Mouse (Mus musculus): Measurements from ENCODE around the gene Ppp1r2. TPM values are rescaled to one million over a fixed set of nuclear protein-coding genes. Genes with fewer than 3 reads are reported as not detected.
"Not testable (repeated sequence)": the region's sequence is repeated elsewhere in the genome, so short reads cannot be mapped to it uniquely, and the experiment has no call there.

The Ppp1r2 gene
- 47.6 and 54.0 TPM in 2 replicates for polyA plus RNA-seq (2012; ENCODE audit: insufficient read depth, insufficient read length, missing spikeins)

DNA sequence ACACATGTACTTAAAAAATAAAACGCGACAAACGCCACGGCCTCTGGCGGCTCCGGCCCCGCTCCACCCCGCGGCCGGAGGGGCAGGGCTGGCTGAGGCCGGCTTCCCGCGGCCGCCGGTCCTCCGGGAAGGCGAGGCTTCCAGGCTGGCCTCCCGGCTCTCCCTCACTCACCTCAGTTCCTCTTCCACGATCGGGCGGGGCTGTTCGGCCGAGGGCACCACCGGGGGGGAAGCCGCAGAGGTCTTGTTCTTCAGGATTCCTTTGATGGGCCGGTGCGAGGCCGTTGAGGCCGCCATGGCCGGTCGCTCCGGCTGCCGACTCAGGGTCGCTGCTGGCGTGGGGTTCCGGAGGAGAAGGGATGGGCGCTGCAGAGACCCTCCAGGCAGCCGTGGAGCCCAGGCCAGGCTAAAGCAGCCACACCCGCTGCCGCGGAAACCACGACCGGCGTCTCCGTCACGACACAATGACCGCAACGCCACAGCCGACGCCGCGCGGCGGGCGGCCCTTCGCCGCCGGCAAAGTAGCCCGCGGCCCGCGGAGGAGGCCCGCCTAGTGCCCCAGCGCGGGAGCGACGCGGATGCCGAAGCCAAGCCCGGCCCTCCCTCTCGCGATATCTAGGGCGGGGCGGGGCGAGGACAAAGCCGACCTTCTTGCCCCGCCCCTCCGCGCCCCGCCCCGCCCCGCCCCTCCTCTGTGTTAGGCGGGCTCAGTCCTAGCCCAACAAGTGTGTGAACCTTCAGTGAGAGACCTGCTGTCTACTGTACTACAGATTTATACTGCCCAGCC is at the start of gene Ppp1r2:
TSS of gene Ppp1r2 (minus strand) at position 604 of the 787 bp plus-strand sequence.
- Histone ChIP-seq H3K4me1 (ENCODE audit: control insufficient read depth, insufficient read depth, insufficient read length, low read length) (peaks cover 8% of the 10 kb centered on the region), H3K4me3 (ENCODE audit: insufficient read depth, low read depth, low read length) (peak within 1 kb of the TSS; percentile 76), H3K27ac (replicated peaks; ENCODE audit: low read depth, low read length) (peak within 1 kb of the TSS; percentile 98)

DNA sequence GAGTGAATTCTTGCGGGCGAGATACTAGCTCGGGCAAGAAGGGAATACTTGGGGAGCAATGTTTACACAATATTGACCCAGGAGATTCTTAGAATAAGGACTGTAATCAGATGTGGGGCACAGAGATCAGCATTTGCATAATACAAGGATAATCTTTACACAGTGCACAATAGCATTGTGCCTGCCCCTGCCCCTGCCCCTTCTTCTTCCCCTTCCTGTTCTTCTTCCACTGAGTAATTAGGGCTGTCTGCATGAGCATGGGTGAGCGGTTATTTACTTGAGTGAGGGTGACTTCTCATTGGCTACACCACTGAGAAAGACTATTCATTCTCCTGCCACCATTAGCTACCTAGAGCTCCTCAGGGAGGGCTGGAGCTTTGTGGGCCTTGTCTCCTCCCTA is 46.4 kb upstream of the Ppp1r2 start:
- H3K4me1 ChIP-seq (ENCODE audit: control insufficient read depth, insufficient read depth, insufficient read length, low read length) = peaks cover 15% of the 10 kb centered on the region
- no peak overlapping the region for H3K4me3 ChIP-seq (ENCODE audit: insufficient read depth, low read depth, low read length)
- no peak overlapping the region for H3K27ac ChIP-seq (replicated peaks; ENCODE audit: low read depth, low read length)

DNA sequence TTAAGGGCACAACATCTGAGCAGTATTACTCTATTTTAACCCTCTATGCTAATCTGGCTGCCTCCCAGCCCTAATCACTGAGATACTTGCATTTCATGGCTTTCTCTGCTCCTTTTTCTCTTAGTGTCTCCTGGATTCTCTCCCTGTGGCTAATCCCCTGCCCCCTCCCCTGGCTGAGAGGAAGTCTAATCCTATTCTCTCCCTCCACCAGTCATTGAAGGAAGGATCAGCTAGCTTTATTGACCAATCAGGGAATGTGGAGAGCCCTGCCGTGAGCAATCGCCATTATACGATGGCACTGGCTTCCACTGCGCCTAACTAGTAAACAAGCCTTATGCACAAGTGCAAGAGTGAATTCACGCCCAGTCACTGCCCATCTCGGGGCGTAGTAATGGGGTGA is 45.9 kb upstream of the Ppp1r2 start:
- Histone ChIP-seq H3K27ac (replicated peaks; ENCODE audit: low read depth, low read length) (no peak overlapping the region), H3K4me3 (ENCODE audit: insufficient read depth, low read depth, low read length) (no peak overlapping the region), H3K4me1 (ENCODE audit: control insufficient read depth, insufficient read depth, insufficient read length, low read length) (peaks cover 15% of the 10 kb centered on the region)

DNA sequence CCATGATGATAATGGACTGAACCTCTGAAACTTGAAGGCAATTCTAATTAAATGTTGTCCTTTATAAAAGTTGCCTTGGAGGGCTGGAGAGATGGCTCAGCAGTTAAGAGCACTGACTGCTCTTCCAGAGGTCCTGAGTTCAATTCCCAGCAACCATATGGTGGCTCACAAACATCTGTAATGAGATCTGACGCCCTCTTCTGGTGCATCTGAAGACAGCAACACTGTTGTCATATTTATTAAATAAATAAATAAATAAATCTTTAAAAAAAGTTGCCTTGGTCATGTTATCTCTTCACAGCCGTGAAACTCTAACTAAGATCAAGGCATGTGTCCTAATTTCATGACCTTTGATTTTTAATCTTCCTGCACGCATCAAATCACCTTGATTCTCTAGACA is 44.6 kb upstream of the Ppp1r2 start:
- Histone ChIP-seq H3K4me1 (ENCODE audit: control insufficient read depth, insufficient read depth, insufficient read length, low read length) (peaks cover 16% of the 10 kb centered on the region), H3K27ac (replicated peaks; ENCODE audit: low read depth, low read length) (peak overlapping the region; percentile 52; the same call in 1 of the 2 replicates)
- H3K4me3 ChIP-seq (ENCODE audit: insufficient read depth, low read depth, low read length) = not testable (repeated sequence)

DNA sequence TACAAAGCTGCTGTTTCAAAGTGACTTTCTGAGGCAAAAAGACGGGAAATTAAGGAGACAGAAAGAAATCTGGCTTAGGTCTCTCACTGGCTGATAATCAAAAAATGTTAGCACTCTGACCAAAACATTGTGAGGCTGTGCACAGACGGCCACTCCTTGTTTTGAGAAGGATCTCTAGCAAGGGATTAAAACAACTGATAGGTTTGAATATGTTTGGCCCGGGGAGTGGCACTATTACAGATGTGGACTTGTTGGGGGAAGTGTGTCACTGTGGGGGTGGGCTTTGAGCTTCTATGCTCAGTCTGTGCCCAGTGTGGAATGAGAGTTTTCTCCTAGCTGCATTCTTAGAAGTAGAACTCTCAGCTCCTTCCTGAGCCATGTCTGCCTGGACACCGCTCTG is 44.2 kb upstream of the Ppp1r2 start:
- Histone ChIP-seq H3K27ac (replicated peaks; ENCODE audit: low read depth, low read length) (peak overlapping the region; percentile 52), H3K4me3 (ENCODE audit: insufficient read depth, low read depth, low read length) (no peak overlapping the region), H3K4me1 (ENCODE audit: control insufficient read depth, insufficient read depth, insufficient read length, low read length) (peaks cover 19% of the 10 kb centered on the region)

DNA sequence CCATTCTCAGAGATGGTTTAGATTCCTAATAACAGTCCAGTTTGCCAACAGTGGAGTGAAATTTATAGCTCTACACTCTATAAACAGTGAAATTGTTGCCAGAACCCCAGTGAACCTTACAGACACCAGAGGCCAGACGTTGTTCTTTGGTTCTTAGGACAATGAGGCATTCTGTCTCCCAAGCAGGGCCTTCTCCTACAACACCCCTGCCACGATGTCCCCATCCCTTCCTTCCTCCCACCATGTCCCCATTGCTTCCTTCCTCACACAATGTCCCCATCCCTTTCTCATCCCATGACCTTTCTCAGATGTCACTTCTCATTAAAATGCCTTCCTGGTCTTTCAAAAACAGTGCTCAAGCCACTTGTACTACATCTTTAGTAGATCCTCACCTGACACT is 43.3 kb upstream of the Ppp1r2 start:
- H3K27ac ChIP-seq (replicated peaks; ENCODE audit: low read depth, low read length) = peak overlapping the region; percentile 23; the same call in 1 of the 2 replicates
- no peak overlapping the region for H3K4me3 ChIP-seq (ENCODE audit: insufficient read depth, low read depth, low read length)
- peaks cover 19% of the 10 kb centered on the region for H3K4me1 ChIP-seq (ENCODE audit: control insufficient read depth, insufficient read depth, insufficient read length, low read length)

DNA sequence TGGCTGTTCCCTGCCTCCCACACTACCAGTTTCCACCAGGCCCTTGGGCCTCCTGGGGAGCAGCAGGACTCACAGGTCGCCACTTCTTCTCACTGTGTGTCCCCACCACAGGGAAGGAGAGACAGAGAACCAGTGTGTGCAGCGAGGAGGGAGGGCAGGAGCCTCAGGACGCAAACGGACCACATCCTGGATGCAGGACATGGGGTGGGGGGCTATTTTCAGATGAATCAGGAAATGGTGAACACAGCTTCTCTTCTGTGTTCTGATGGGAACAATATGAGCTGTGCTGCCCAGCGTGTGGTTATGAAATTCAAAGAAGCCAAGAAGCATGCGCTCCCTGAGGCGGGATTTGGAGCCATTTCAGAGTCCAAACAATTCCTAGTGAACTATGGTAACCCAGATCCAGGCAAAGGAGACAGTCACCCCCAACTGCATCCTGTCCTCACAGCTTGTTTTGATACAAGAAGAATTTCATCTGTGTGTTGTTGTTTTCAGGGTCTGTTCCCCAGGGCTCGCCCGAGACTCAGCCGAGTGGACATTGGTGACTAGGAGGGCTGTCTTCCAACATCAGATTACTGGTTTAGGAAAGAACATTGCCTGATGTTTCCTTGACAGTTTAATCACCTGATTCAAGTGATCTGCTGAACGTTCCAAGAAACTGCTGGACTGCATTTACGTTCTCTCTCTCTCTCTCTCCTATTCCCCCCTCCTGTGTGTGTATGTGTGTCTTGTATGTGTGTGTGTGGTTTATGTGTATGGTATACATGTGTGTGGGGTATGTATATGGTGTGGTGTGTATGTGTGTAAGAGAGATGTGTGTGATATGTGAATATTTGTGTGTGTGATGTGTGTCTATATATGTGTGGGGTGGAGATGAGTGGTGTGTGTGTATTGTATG is 41.4 kb upstream of the Ppp1r2 start:
- not testable (repeated sequence) for H3K4me3 ChIP-seq (ENCODE audit: insufficient read depth, low read depth, low read length)
- Histone ChIP-seq H3K4me1 (ENCODE audit: control insufficient read depth, insufficient read depth, insufficient read length, low read length) (peaks cover 17% of the 10 kb centered on the region), H3K27ac (replicated peaks; ENCODE audit: low read depth, low read length) (peak overlapping the region; percentile 81)

DNA sequence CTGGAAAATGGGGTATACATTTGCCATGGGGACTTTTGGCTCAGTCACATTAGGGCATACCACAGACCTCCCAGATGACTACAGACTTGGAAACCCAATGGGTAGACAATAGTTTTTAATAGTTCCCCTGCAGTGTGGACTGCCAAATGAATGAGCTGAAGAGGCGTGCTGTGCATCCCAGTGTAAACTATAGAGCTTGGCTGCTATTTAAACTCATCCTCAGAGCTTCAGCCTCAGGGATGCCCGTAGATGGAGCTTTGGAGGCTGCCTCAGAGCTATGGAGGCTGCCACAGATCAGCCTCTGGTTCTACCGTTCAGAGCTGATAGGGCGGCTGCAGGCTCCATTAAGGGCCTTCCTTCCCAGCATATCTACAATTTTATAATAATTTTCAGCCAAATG is 40.2 kb upstream of the Ppp1r2 start:
- peak overlapping the region; percentile 81; the same call in 1 of the 2 replicates for H3K27ac ChIP-seq (replicated peaks; ENCODE audit: low read depth, low read length)
- H3K4me1 ChIP-seq (ENCODE audit: control insufficient read depth, insufficient read depth, insufficient read length, low read length) = peaks cover 17% of the 10 kb centered on the region

DNA sequence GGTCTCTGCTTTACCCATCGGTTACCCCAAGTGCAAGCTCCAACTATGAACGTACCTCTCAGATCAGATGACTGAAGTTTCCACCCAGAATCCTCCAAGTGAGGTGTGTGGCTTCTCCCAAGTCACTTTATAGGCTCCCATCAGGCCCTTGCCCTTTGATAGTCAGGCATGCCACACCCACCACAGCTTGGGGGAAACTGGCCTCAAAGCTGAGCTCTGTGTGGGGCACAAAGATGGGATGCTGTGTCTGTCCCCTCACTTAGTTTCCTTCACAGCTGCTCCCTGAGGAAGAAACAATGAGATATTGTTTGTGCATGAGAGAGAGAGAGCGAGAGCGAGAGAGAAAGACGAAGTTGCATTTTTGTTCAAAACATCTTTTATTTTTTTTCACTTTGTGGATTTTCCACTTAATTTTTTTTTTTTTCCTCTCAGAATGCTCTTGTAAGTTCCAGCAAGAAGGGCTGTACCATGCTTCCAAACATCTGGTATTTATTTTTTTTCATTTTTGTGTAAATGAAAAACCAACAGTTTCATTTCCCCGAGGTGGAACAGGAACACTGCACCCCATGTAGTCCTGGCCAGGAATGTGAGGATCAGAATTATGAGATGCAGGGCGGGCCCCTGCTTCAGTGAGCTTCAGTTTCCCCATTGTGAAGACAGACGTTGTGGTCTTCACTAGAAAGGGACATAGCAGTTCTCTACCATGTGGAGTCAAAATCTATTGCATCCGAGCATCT is 39.6 kb upstream of the Ppp1r2 start, which contains the start of gene Apod:
TSS of gene Apod (minus strand) at position 312 of the 737 bp plus-strand sequence.
- Histone ChIP-seq H3K27ac (replicated peaks; ENCODE audit: low read depth, low read length) (peak within 1 kb of the TSS; percentile 81), H3K4me1 (ENCODE audit: control insufficient read depth, insufficient read depth, insufficient read length, low read length) (peaks cover 17% of the 10 kb centered on the region), H3K4me3 (ENCODE audit: insufficient read depth, low read depth, low read length) (no peak within 1 kb of the TSS)

More for the DNA sequence above, 40.2 kb upstream of the Ppp1r2 start:
- no peak overlapping the region for H3K4me3 ChIP-seq (ENCODE audit: insufficient read depth, low read depth, low read length)

DNA sequence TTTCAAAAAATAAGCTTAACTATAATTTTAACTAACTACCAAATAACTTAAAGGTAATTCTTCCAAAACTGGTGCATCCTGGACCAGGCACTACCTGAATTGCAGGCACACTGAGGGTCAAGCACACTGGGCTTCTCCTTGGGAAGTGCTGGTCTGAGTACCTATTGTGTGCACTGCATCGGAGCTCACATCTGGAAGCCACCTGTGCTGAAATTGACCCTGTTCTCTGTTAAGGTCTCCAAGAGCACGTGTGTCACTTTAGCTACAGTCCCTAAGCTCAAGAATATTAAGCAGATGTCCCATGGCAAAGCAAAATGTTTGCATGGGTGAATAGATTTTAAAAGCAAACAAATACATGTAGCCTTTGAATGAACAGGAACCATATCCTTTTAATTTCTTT is 38.5 kb upstream of the Ppp1r2 start:
- peaks cover 17% of the 10 kb centered on the region for H3K4me1 ChIP-seq (ENCODE audit: control insufficient read depth, insufficient read depth, insufficient read length, low read length)
- H3K4me3 ChIP-seq (ENCODE audit: insufficient read depth, low read depth, low read length) = no peak overlapping the region
- H3K27ac ChIP-seq (replicated peaks; ENCODE audit: low read depth, low read length) = no peak overlapping the region

DNA sequence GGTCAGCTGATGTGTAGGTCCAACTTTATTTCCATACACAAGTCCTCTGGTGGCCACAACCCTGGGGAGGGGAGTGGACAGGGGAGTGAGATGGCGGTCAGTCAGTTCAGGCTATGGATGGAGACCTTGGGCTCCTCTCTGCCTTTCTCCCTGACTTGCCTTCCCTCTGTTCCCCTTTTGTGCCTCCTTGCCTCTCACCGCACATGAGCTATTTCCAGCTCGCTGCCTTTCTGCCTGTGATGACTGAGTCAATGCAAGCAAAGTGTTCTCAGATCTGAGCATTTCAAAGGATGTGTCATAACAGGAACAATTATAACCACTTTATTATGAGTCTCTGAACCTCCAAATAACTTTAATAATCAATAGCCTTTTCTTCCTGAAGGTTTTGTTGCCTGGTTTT is 37.2 kb upstream of the Ppp1r2 start:
- Histone ChIP-seq H3K4me1 (ENCODE audit: control insufficient read depth, insufficient read depth, insufficient read length, low read length) (peaks cover 12% of the 10 kb centered on the region), H3K4me3 (ENCODE audit: insufficient read depth, low read depth, low read length) (no peak overlapping the region), H3K27ac (replicated peaks; ENCODE audit: low read depth, low read length) (no peak overlapping the region)

DNA sequence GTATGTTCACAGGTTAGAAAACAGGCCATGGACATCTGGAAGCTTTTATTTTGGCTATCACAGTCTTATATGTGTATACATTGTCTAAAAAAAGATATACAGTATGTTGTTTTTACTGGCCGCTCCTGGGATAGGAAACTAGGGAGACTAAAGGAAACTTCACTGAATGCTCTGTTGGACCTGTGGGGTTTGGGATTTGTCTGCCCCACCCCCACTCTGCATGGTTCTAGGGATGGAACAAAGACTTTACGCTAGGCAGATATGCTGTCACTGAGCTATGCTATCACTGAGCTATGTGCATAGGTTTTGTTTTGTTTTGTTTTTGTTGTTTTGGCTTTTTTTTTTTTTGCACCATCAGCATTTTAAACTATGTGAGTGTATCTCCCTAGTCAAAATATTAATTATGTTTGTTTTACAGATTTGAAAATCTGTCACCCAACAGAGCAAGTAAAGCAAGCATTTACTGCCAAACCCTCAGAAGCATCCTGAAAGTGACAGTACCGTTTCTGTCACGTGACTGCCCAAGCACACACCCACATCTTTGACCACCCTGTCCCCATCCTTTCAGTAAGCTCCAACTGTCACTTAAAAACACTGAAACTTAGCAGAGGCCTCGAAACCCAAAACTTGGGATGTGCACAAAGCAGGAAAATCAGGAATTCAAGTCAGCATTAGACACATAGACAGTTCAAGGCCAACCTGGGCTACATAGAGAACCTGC is 30.3 kb upstream of the Ppp1r2 start:
- H3K4me3 ChIP-seq (ENCODE audit: insufficient read depth, low read depth, low read length) = no peak overlapping the region
- H3K27ac ChIP-seq (replicated peaks; ENCODE audit: low read depth, low read length) = no peak overlapping the region
- peaks cover 2% of the 10 kb centered on the region; the same call in 1 of the 2 replicates for H3K4me1 ChIP-seq (ENCODE audit: control insufficient read depth, insufficient read depth, insufficient read length, low read length)

DNA sequence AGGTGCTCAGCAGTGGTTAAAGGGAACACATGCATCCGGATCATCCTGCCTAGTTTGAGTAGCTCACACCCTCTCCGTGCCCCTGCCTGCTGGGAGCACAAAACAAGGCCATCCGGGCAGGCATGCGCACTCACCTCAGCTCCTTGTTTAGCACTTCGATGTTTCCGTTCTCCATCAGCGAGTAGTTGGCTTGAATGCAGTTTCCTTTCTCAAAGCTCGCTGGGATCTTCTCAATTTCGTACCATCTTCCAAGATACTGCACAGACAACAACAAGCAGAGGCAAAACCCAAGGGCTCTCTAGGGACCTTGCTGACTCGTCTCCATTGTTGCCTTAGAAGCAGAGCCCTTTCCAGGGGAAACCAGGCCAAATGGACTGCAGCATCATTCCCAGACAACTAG is 28.2 kb upstream of the Ppp1r2 start:
- H3K27ac ChIP-seq (replicated peaks; ENCODE audit: low read depth, low read length) = peak overlapping the region; percentile 85

DNA sequence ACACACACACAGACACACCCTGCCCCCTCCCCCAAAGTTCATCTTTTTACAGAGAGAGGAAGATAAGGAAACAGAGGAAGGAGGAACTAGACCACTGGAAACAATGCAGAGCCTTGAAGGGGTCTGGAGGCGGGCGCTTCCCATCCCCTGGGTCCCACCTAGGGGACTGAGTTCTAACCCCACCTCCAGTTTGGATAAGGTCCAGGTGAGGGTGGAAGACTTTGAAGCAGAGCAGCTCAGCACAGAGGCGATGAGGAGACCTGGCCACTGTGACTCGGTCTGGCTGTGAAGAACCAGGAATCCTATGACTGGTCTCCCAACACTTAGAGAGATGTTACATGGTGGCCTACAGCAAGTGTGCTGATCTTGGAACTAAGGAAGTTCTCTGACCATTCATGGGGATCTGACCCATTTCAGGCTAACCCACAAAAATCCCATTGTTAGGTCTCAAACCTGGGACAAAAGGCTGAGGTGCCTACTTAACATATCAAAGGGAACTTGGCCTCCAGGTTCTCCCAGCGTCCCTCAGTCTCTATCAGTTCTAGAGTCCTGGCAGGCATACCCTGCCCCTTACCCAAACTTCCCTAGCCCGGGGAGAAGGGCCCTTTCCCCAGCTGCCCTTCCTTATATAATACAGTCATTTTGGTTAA is 25.9 kb upstream of the Ppp1r2 start:
- Histone ChIP-seq H3K4me1 (ENCODE audit: control insufficient read depth, insufficient read depth, insufficient read length, low read length) (peaks cover 2% of the 10 kb centered on the region; the same call in 1 of the 2 replicates), H3K4me3 (ENCODE audit: insufficient read depth, low read depth, low read length) (no peak overlapping the region), H3K27ac (replicated peaks; ENCODE audit: low read depth, low read length) (no peak overlapping the region)

More for the DNA sequence above, 28.2 kb upstream of the Ppp1r2 start:
- Histone ChIP-seq H3K4me1 (ENCODE audit: control insufficient read depth, insufficient read depth, insufficient read length, low read length) (peaks cover 2% of the 10 kb centered on the region; the same call in 1 of the 2 replicates), H3K4me3 (ENCODE audit: insufficient read depth, low read depth, low read length) (no peak overlapping the region)
